Mouse (Mus musculus) cerebellum, adult 2 months (tissue): ENCODE data around the gene Ankmy1.

Experiments
- CTCF ChIP-seq: fragments of 200-500 bp; IDR thresholded peaks from 2 replicates; pipeline ENCODE4 v1.5.1; 2011; ENCODE audit warnings: low read depth, mild to moderate bottlenecking, control low read depth, low read length, moderate library complexity, borderline replicate concordance; ENCODE audit not compliant: insufficient read depth
- POLR2A ChIP-seq: fragments of 200-500 bp; IDR thresholded peaks from 2 replicates; pipeline ENCODE4 v1.6.1; 2011; ENCODE audit warnings: low read length, control low read depth, borderline replicate concordance; ENCODE audit not compliant: insufficient read depth

GRCm38 (mm10) chr1:92919151-92919550, 16.4 kb upstream of the Ankmy1 start:
- no peak for TF ChIP-seq CTCF
- TF ChIP-seq POLR2A: no peak
